Mouse (Mus musculus): ENCODE measurements at regions not wholly inside any gene's neighbourhood (a gene's known extent, or its start where the extent isn't known, plus 50 kb on each side); places are given as distances from the start of the nearest gene placed in this dataset.

DNA sequence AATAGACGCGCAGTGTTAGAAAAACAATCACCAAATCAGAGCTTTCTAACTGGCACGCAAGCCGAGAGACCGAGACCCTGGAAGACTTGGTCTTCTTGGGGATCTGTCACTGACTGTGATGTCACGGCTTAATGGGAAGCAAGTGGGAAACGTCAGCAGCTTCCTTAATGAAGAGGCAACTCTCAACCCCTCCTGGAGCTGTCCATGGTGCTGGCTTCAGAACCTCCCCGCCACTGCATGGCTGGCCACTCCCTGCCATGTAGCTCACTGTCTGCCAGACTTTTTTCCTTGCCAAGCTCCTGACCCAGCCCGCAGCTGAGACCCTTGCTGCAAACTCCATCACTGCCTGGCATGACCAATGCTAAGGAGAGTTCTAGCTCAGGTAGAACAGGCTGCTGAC, 83.6 kb upstream of the Thy1 start:
- DNase-seq (ENCODE audit: low read depth, low spot score), result peak; percentile 55

DNA sequence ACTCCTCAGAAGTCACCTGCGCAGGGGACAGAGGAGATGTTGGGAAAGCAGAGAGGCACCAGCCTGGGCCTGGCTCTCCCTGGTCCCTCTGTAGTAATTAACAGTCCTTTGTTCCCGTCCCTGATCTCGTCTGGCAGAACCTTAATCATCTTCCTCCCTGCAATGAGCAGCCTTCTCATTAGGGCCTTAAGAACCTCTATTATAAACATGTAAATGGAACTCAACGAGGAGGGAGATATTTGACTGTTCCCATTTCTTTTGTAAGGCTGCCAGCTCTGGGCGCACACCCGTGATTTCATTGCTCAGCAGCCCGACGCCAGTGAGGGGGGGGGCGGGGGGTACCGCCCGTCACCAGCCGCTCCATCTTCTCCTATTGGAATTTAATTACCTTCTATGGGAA, 81.8 kb upstream of the Thy1 start:
- no peak for DNase-seq (ENCODE audit: low read depth, low spot score)
- Histone ChIP-seq H3K27me3 (ENCODE audit: control insufficient read depth in 1 of 2, insufficient read depth in 2 of 2, low read length in 2 of 2) (no peaks in the 10 kb centered on the region), H3K4me1 (ENCODE audit: control insufficient read depth in 1 of 2, insufficient read depth in 2 of 2, low read length in 2 of 2) (no peaks in the 10 kb centered on the region)

More for the DNA sequence above, 83.6 kb upstream of the Thy1 start:
- Histone ChIP-seq H3K27ac (ENCODE audit: control insufficient read depth, low read depth, low read length) (no peak overlapping the region), H3K4me3 (ENCODE audit: control insufficient read depth in 1 of 2, insufficient read depth in 1 of 2, low read depth in 2 of 2, low read length in 2 of 2) (no peak overlapping the region), H3K9me3 (replicated peaks; ENCODE audit: insufficient read depth, low read length) (no peaks in the 10 kb centered on the region), H3K27me3 (ENCODE audit: control insufficient read depth in 1 of 2, insufficient read depth in 2 of 2, low read length in 2 of 2) (no peaks in the 10 kb centered on the region), H3K79me2 (ENCODE audit: control insufficient read depth, insufficient read depth, low read length, poor library complexity) (no peaks in the 10 kb centered on the region), H3K36me3 (ENCODE audit: control insufficient read depth in 1 of 2, insufficient read depth in 2 of 2, low read length in 2 of 2) (no peaks in the 10 kb centered on the region), H3K9ac (ENCODE audit: control insufficient read depth, low read depth, low read length, poor library complexity, severe bottlenecking) (no peak overlapping the region), H3K4me1 (ENCODE audit: control insufficient read depth in 1 of 2, insufficient read depth in 2 of 2, low read length in 2 of 2) (no peaks in the 10 kb centered on the region)
- TF ChIP-seq MXI1 (IDR thresholded peaks at IDR 0.05; ENCODE audit: low read depth, low read length), result no peak
- TF ChIP-seq MAX (IDR thresholded peaks at IDR 0.05; ENCODE audit: low read length), result no peak
- no peak for TF ChIP-seq USF1 (IDR thresholded peaks at IDR 0.05; ENCODE audit: low read depth, low read length)
- TF ChIP-seq POLR2A (IDR thresholded peaks at IDR 0.05; ENCODE audit: control insufficient read depth in 1 of 2, insufficient read depth in 1 of 2, low read depth in 1 of 2, low read length in 2 of 2, poor library complexity in 1 of 2), result no peak
- no peak for TF ChIP-seq RCOR1 (IDR thresholded peaks at IDR 0.05; ENCODE audit: low read depth, low read length)
- no peak for TF ChIP-seq ZMIZ1 (IDR thresholded peaks at IDR 0.05; ENCODE audit: low read depth, low read length)
- TF ChIP-seq SMC3 (IDR thresholded peaks at IDR 0.05; ENCODE audit: low read depth, low read length), result no peak
- TF ChIP-seq USF2 (IDR thresholded peaks at IDR 0.05; ENCODE audit: borderline replicate concordance in 1 of 2, insufficient read depth in 1 of 2, low read depth in 1 of 2, low read length in 2 of 2), result no peak
- no peak for TF ChIP-seq MEF2A (IDR thresholded peaks at IDR 0.05; ENCODE audit: extremely low read depth, insufficient replicate concordance, low read depth, low read length, poor library complexity, severe bottlenecking)
- no peak for TF ChIP-seq GABPA (IDR thresholded peaks at IDR 0.05; ENCODE audit: low read depth, low read length)
- TF ChIP-seq KAT2A (conservative IDR thresholded peaks at IDR 0.05; ENCODE audit: low read depth, low read length), result no peak
- TF ChIP-seq CTCF (IDR thresholded peaks at IDR 0.05 in 2 of 3, conservative IDR thresholded peaks at IDR 0.05 in 1 of 3; ENCODE audit: control insufficient read depth in 1 of 3, insufficient read depth in 1 of 3, low read depth in 2 of 3, low read length in 3 of 3, poor library complexity in 1 of 3, severe bottlenecking in 1 of 3), result no peak
- TF ChIP-seq POLR2AphosphoS2 (IDR thresholded peaks at IDR 0.05; ENCODE audit: low read length), result no peak
- TF ChIP-seq CHD2 (IDR thresholded peaks at IDR 0.05; ENCODE audit: low read length), result no peak
- TF ChIP-seq BHLHE40 (IDR thresholded peaks at IDR 0.05; ENCODE audit: borderline replicate concordance, low read depth, low read length), result no peak
- no peak for TF ChIP-seq TCF12 (IDR thresholded peaks at IDR 0.05; ENCODE audit: low read depth, low read length)

More for the DNA sequence above, 81.8 kb upstream of the Thy1 start:
- no peak for TF ChIP-seq KAT2A (conservative IDR thresholded peaks at IDR 0.05; ENCODE audit: low read depth, low read length)
- TF ChIP-seq RCOR1 (IDR thresholded peaks at IDR 0.05; ENCODE audit: low read depth, low read length), result no peak
- no peak for TF ChIP-seq ZNF384 (IDR thresholded peaks at IDR 0.05; ENCODE audit: low read depth, low read length)
- no peak for TF ChIP-seq MAFK (IDR thresholded peaks at IDR 0.05; ENCODE audit: borderline replicate concordance, low read depth, low read length)
- TF ChIP-seq ZKSCAN1 (IDR thresholded peaks at IDR 0.05; ENCODE audit: low read depth, low read length), result no peak
- no peak for TF ChIP-seq CHD1 (IDR thresholded peaks at IDR 0.05; ENCODE audit: low read depth, low read length)
- no peak for TF ChIP-seq NRF1 (IDR thresholded peaks at IDR 0.05; ENCODE audit: insufficient read depth, low read depth, low read length, poor library complexity, severe bottlenecking)
- no peaks in the 10 kb centered on the region for H3K9me3 ChIP-seq (replicated peaks; ENCODE audit: insufficient read depth, low read length)
- H3K36me3 ChIP-seq (ENCODE audit: control insufficient read depth in 1 of 2, insufficient read depth in 2 of 2, low read length in 2 of 2), result no peaks in the 10 kb centered on the region
- no peak overlapping the region for H3K4me3 ChIP-seq (ENCODE audit: control insufficient read depth in 1 of 2, insufficient read depth in 1 of 2, low read depth in 2 of 2, low read length in 2 of 2)
- H3K27ac ChIP-seq (ENCODE audit: control insufficient read depth, low read depth, low read length), result no peak overlapping the region
- no peak overlapping the region for H3K9ac ChIP-seq (ENCODE audit: control insufficient read depth, low read depth, low read length, poor library complexity, severe bottlenecking)
- H3K79me2 ChIP-seq (ENCODE audit: control insufficient read depth, insufficient read depth, low read length, poor library complexity), result no peaks in the 10 kb centered on the region
